Mouse (Mus musculus) testis, adult 2 months (tissue): ENCODE results near the gene Mxi1.

ENCODE experiments used
- CTCF ChIP-seq: fragments of 200-500 bp; IDR thresholded peaks from 2 replicates; pipeline ENCODE4 v1.5.1; 2012; ENCODE audit warnings: low read depth, mild to moderate bottlenecking, inconsistent platforms, low read length, moderate library complexity; ENCODE audit not compliant: control insufficient read depth, insufficient read depth, insufficient replicate concordance
- POLR2A ChIP-seq: fragments of 200-500 bp; IDR thresholded peaks from 2 replicates; pipeline ENCODE4 v1.6.1; 2012; ENCODE audit warnings: low read depth, mild to moderate bottlenecking, inconsistent platforms, low read length, moderate library complexity; ENCODE audit not compliant: control insufficient read depth

DNA sequence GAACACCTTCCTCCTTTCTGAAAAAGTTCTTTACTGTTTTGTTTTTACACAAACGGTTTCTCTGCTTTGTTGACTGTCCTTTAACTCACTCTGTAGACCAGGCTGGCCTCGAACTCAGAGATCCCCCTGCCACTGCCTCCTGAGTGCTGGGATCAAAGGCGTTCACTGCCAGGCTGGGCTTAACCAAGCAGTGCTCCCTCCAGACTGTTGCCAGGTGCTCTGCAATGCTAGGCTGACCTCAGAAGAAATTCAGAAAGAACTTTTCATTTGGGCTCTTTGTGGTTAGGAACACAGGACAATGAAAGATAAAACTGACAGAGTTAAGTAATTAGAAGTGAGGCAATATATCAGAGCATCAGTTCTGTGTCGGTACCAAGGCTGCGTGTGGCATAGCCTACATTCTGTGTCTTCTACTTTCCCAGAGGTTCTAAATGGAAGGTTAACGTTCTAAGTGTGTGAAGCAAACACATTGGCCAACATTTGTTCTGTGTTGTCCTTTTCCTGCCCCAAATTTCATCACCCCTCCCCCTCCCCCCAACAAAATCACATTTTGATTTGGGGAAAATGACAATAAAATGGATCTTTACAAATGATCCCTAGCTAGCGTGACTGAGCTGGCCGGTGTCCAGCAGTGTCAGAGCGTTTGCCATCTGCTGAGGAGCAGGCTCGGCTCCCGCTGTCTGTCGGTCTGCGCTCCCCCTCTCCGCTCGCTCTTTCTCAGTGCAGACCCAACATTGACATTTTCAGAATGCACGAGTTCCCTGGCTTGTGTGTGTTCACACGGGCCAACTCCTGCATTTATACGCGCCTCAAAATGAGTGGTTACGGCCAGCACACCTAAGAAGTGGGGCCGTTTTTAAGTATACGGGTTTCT is 49.1 kb downstream of the Mxi1 start:
- TF ChIP-seq CTCF (no peak), POLR2A (no peak)
